Mouse (Mus musculus): Measurements from ENCODE around the gene Exoc2.

DNA sequence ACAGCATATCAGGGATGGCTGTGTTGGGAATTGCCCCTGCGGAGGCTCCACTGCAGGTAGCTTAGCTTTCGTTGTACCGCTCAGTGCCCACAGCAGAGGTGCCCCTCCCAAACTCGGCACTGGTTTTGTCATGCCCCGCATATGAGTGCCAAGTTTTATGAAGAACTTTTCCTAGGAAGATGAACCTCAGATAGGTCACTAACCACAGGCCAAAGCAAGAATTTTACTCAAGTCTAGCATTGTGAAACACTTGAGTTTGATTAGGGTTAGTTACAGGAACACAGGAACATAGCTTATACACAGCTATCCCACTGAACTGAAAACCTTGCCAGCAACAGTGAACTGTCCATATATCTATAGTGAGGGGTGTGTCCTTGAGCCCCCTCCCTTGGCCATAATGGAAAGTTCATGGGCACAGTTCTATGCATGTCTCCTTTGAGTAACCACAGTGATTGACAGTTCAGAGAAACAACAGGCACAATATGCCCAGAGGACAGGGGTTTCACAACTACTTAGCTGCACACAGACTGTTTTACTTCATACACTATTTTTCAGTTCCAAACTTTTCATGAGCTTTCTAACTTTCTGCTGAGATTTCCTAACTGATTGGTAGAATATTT, 171.4 kb downstream of the Exoc2 start:
- TF ChIP-seq HCFC1 (IDR thresholded peaks at IDR 0.05; ENCODE audit: borderline replicate concordance, insufficient read depth, low read length) (no peak), ZNF384 (IDR thresholded peaks at IDR 0.05; ENCODE audit: low read depth, low read length) (no peak), ZC3H11A (IDR thresholded peaks at IDR 0.05; ENCODE audit: borderline replicate concordance, low read depth, low read length) (no peak), CHD2 (IDR thresholded peaks at IDR 0.05; ENCODE audit: low read depth, low read length) (no peak), MAFK (IDR thresholded peaks at IDR 0.05; ENCODE audit: insufficient read depth, low read depth, low read length) (no peak)

Measured in ES-E14 (cell line).